Mouse (Mus musculus) embryonic facial prominence, embryonic 15.5 days (tissue): ENCODE measurements around the gene Ncaph. TPM values are rescaled to one million over a fixed set of nuclear protein-coding genes. Genes with fewer than 3 reads are reported as not detected.
A peak's percentile ranks its signal among the peaks of the same experiment; 100 is the strongest.
"Not testable (repeated sequence)": the region's sequence is repeated elsewhere in the genome, so short reads cannot be mapped to it uniquely, and the experiment has no call there.

Experiments used
- ATAC-seq: fragments of 200-750 bp; cut with Nextera tagmentation; 2 replicates; pipeline ENCODE4 v1.8.0; 2017; ENCODE audit warnings: low read depth, moderate TSS enrichment; ENCODE audit not compliant: insufficient number of reproducible peaks, low FRiP score, low TSS enrichment
- H3K27ac ChIP-seq: fragments of 300-500 bp; sonication (generic); replicated peaks from 2 replicates; pipeline ENCODE4 v1.5.1; 2015; ENCODE audit warnings: mild to moderate bottlenecking, inconsistent platforms
- H3K27me3 ChIP-seq: fragments of 300-500 bp; sonication (generic); 2 replicates; pipeline ENCODE4 v1.6.1; 2015; ENCODE audit warnings: inconsistent platforms
- H3K36me3 ChIP-seq: fragments of 300-500 bp; sonication (generic); 2 replicates; pipeline ENCODE4 v1.6.1; 2015; ENCODE audit warnings: mild to moderate bottlenecking, inconsistent platforms
- H3K4me1 ChIP-seq: fragments of 300-500 bp; sonication (generic); 2 replicates; pipeline ENCODE4 v1.6.1; 2015; ENCODE audit warnings: inconsistent platforms
- H3K4me2 ChIP-seq: fragments of 300-500 bp; sonication (generic); replicated peaks from 2 replicates; pipeline ENCODE4 v1.6.1; 2015; ENCODE audit warnings: mild to moderate bottlenecking, inconsistent platforms
- H3K4me3 ChIP-seq: fragments of 300-500 bp; sonication (generic); replicated peaks from 2 replicates; pipeline ENCODE4 v1.5.1; 2015; ENCODE audit warnings: mild to moderate bottlenecking, inconsistent platforms
- H3K9ac ChIP-seq: fragments of 300-500 bp; sonication (generic); 2 replicates; pipeline ENCODE4 v1.6.1; 2015; ENCODE audit warnings: inconsistent platforms
- H3K9me3 ChIP-seq: fragments of 300-500 bp; sonication (generic); replicated peaks from 2 replicates; pipeline ENCODE4 v1.6.1; 2016; ENCODE audit warnings: inconsistent platforms
- WGBS: fragments of 180-500 bp; shearing (Covaris S2); methylation state at CpG from one replicate; pipeline ENCODE4 v1.1.7; 2015; 5-methylcytosine and 5-hydroxymethylcytosine counted together
- polyA plus RNA-seq: library from polyadenylated mRNA; unstranded; fragments of >200 nt; fragmentation: Nextera tagmentation; extraction: Ambion mirVana; gene quantifications from 2 replicates; pipeline ENCODE4 v1.2.1, GENCODE M21; 2015

Ncaph gene
- polyA plus RNA-seq, 1 experiment from 2014 or later: 62.2 TPM

GRCm38 (mm10) chr2:127080591-127081218 lies 53.0 kb downstream of the Ncaph start:
- Histone ChIP-seq H3K4me1 (no peaks in the 10 kb centered on the region), H3K4me3 (no peak overlapping the region), H3K9me3 (no peaks in the 10 kb centered on the region), H3K36me3 (no peaks in the 10 kb centered on the region), H3K9ac (no peak overlapping the region), H3K27me3 (no peaks in the 10 kb centered on the region), H3K27ac (no peak overlapping the region), H3K4me2 (no peak overlapping the region)
- WGBS: 89% methylated on average over 11 of the region's 11 CpGs
- ATAC-seq: no peak

- H3K4me1 ChIP-seq: no peaks in the 10 kb centered on the region
- no peak for ATAC-seq
- no peak overlapping the region for H3K4me2 ChIP-seq
- no peaks in the 10 kb centered on the region for H3K36me3 ChIP-seq
- no peaks in the 10 kb centered on the region for H3K27me3 ChIP-seq
- WGBS: 89% methylated on average over 11 of the region's 11 CpGs
- H3K9ac ChIP-seq: no peak overlapping the region
- H3K27ac ChIP-seq: no peak overlapping the region
- no peaks in the 10 kb centered on the region for H3K9me3 ChIP-seq
- no peak overlapping the region for H3K4me3 ChIP-seq
These were observed 53.7 kb downstream of the Ncaph start for GRCm38 (mm10) chr2:127079881-127080590.

- 58% methylated on average over 2 of the region's 2 CpGs for WGBS
- H3K27me3 ChIP-seq, H3K9me3 ChIP-seq, H3K36me3 ChIP-seq, H3K27ac ChIP-seq, H3K4me1 ChIP-seq, ATAC-seq, H3K4me2 ChIP-seq, H3K4me3 ChIP-seq, H3K9ac ChIP-seq: not testable (repeated sequence)
These were observed 54.7 kb downstream of the Ncaph start for GRCm38 (mm10) chr2:127079066-127079465.

DNA sequence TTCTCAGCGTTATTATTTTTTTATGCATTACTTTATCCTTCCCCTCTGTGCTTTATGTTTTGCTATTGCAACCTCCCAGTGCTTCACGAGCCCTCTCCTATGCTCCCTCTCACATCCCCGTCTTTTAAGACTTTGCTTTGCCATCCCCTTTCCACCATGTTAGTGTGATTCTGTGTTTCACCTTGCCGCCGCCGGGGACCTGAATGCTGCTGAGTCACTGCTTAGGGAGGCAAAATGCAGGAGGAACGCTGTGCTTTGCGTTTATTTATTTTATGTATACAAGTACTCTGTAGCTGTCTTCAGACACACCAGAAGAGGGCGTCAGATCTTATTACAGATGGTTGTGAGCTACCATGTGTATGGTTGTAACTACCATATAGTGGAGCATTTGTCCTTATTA lies 56.1 kb downstream of the Ncaph start:
- Histone ChIP-seq H3K9ac (no peak overlapping the region), H3K4me1 (no peaks in the 10 kb centered on the region), H3K27ac (no peak overlapping the region), H3K4me2 (no peak overlapping the region), H3K4me3 (no peak overlapping the region), H3K27me3 (no peaks in the 10 kb centered on the region), H3K36me3 (no peaks in the 10 kb centered on the region), H3K9me3 (no peaks in the 10 kb centered on the region)
- ATAC-seq: no peak
- 73% methylated on average over 9 of the region's 9 CpGs for WGBS

GRCm38 (mm10) chr2:127074116-127074515 lies 59.6 kb downstream of the Ncaph start:
- Histone ChIP-seq H3K4me1 (peaks cover 13% of the 10 kb centered on the region), H3K27ac (no peak overlapping the region), H3K27me3 (no peaks in the 10 kb centered on the region), H3K4me3 (no peak overlapping the region), H3K36me3 (no peaks in the 10 kb centered on the region), H3K4me2 (no peak overlapping the region), H3K9ac (no peak overlapping the region), H3K9me3 (no peaks in the 10 kb centered on the region)
- WGBS: 95% methylated on average over 2 of the region's 2 CpGs
- ATAC-seq: no peak

DNA sequence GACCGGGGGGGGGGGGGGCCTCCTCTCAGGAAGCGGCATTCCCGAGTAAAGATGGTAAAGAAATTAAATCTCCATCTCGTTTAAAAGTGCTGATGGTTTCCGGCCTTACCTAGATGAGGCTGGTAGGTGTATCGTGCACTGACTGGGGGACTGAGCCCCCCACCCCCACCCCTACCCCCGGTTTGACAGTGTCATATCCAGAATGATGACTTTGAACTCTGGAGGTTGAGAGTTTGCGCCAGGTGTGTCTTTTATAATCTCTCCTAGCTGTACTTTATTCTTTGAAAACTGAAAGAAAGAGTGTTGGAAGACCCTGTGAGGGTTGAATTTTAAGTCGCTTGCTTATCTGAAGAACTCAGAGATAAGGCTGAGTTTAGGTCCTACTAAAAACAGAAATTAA lies 62.9 kb downstream of the Ncaph start:
- Histone ChIP-seq H3K4me1 (peaks cover 13% of the 10 kb centered on the region), H3K27ac (peak overlapping the region; percentile 71), H3K9me3 (no peaks in the 10 kb centered on the region), H3K9ac (peak overlapping the region; percentile 59), H3K27me3 (no peaks in the 10 kb centered on the region), H3K36me3 (peaks cover 12% of the 10 kb centered on the region), H3K4me3 (peak overlapping the region; percentile 80), H3K4me2 (peak overlapping the region; percentile 60)
- peak; percentile 13; the same call in 1 of the 2 replicates for ATAC-seq
- 11% methylated on average over 9 of the region's 9 CpGs for WGBS

DNA sequence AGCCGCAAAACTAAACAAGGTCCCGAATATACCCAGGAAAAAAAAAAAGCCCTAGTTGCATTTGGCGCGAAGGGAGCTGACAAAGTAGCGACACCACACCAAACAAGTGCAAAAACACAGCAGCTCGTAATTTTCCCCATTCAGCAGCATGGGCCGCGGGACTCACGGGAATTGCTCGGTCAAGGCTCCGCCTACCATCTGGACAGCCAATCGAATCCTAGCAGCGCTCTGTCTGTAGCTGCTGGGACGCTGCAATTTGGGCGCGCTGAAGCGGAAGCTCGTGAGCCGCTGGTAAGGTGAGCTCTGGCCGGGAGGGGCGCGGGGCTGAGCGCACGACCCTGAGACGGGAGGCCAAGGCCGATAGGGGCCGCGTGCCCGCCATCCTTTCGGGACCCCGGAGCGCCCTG lies 63.3 kb downstream of the Ncaph start, which contains the start of gene Blvra:
Blvra (plus strand) TSS at position 231 of the 407 bp plus-strand sequence.
- Histone ChIP-seq H3K4me2 (peak within 1 kb of the TSS; percentile 60), H3K9ac (peak within 1 kb of the TSS; percentile 59), H3K27me3 (no peaks in the 10 kb centered on the region), H3K27ac (peak within 1 kb of the TSS; percentile 71), H3K4me1 (peaks cover 13% of the 10 kb centered on the region), H3K36me3 (peaks cover 15% of the 10 kb centered on the region), H3K9me3 (no peaks in the 10 kb centered on the region), H3K4me3 (peak within 1 kb of the TSS; percentile 80)
- WGBS: under 1% methylated on average over 32 of the region's 32 CpGs
- ATAC-seq: peak; percentile 98

DNA sequence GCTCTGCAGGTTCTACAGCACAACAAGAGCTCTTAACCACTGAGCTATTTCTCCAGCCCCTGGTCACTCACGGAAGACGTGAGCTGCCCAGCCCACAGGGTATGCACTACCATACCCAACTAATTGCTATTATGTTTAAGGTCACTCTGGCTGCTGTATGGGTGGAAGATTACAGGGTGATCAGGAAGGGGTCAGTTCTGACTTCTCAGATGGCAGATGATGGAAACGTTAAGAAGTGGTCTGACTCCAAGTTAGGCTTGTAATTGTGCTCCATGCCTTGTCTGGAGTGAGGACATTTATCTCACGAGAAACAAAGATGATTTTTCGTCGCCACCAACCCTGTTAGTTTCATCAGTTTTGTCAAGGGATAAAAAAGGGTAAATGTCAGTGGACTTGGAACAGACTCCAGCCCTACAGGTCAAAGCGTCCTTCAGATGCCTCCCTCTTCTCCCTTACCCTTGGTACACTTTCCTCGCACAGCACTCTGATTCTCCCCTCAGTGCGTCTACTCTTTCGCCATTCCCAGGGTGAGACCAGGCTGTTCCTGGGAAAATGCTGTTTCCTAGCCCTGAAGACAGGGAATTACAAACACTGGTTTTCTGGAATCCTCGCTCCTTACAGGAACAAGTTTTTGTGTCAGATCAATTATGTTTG lies 63.8 kb downstream of the Ncaph start:
- no peaks in the 10 kb centered on the region for H3K9me3 ChIP-seq
- peaks cover 15% of the 10 kb centered on the region for H3K36me3 ChIP-seq
- WGBS: 11% methylated on average over 11 of the region's 11 CpGs
- peak overlapping the region; percentile 69; the same call in 1 of the 2 replicates for H3K27ac ChIP-seq
- ATAC-seq: no peak
- peak overlapping the region; percentile 59 for H3K9ac ChIP-seq
- peak overlapping the region; percentile 60 for H3K4me2 ChIP-seq
- H3K4me1 ChIP-seq: peaks cover 13% of the 10 kb centered on the region
- peak overlapping the region; percentile 80 for H3K4me3 ChIP-seq
- H3K27me3 ChIP-seq: no peaks in the 10 kb centered on the region

DNA sequence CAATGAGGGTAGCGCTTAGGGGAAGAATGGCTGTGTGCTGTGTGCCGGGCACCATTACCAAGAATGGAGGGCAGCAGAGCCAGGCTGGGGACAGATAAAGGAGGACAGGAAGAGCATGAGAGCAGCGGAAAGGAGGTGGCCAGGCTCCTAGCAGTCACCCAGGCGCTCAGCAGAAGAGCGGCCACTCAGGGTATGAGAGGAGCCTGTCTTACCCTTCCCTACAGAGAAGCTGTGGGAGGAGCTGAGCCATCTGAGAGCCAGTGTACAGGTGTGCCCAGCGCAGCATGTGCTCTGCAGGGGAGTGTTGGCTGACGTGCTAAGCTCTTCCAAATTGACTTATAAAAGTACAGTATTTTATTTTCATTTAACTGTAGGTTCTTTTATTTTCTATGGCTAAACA lies 64.9 kb downstream of the Ncaph start:
- Histone ChIP-seq H3K4me1 (peaks cover 13% of the 10 kb centered on the region), H3K36me3 (peaks cover 15% of the 10 kb centered on the region), H3K27ac (no peak overlapping the region), H3K9me3 (no peaks in the 10 kb centered on the region), H3K9ac (no peak overlapping the region), H3K4me2 (no peak overlapping the region), H3K4me3 (no peak overlapping the region), H3K27me3 (no peaks in the 10 kb centered on the region)
- ATAC-seq: no peak
- 74% methylated on average over 7 of the region's 7 CpGs for WGBS

- Histone ChIP-seq H3K4me3 (no peak overlapping the region), H3K36me3 (peaks cover 48% of the 10 kb centered on the region), H3K4me2 (no peak overlapping the region), H3K27ac (no peak overlapping the region), H3K9me3 (no peaks in the 10 kb centered on the region), H3K9ac (no peak overlapping the region), H3K27me3 (no peaks in the 10 kb centered on the region), H3K4me1 (no peaks in the 10 kb centered on the region)
- 93% methylated on average over 9 of the region's 9 CpGs for WGBS
- ATAC-seq: no peak
These were observed 72.3 kb downstream of the Ncaph start for GRCm38 (mm10) chr2:127061471-127061870.
